Mouse (Mus musculus) cerebellum, adult 8-10 months (tissue): ENCODE measurements around the gene Ddo.

Experiments used
- DNase-seq: peaks from one replicate; pipeline ENCODE4 v3.0.0; 2022

Gene Ddo

GRCm38 (mm10) chr10:40720883-40721282, 91.1 kb downstream of the Ddo start:
- DNase-seq: no peak

GRCm38 (mm10) chr10:40724342-40724741, 94.5 kb downstream of the Ddo start:
- no peak for DNase-seq

- DNase-seq: no peak
These were observed 95.3 kb downstream of the Ddo start for GRCm38 (mm10) chr10:40725066-40725465.

- no peak for DNase-seq
These were observed 95.7 kb downstream of the Ddo start for GRCm38 (mm10) chr10:40725471-40725870.

- DNase-seq: no peak
These were observed 96.6 kb downstream of the Ddo start for GRCm38 (mm10) chr10:40726288-40726902.

GRCm38 (mm10) chr10:40726989-40727388, 97.2 kb downstream of the Ddo start:
- no peak for DNase-seq

GRCm38 (mm10) chr10:40730200-40730599, 100.4 kb downstream of the Ddo start:
- no peak for DNase-seq
